Mouse (Mus musculus) liver, adult 2 months (tissue): ENCODE measurements around the gene Cxcl13. TPM values are rescaled to one million over a fixed set of nuclear protein-coding genes. Genes with fewer than 3 reads are reported as not detected.

ENCODE experiments used
- DNase-seq: peaks from one replicate; pipeline ENCODE4 v3.0.0-alpha.2; 2011; ENCODE audit warnings: low read depth, low spot score; ENCODE audit errors: extremely low read depth
- H3K27ac ChIP-seq: fragments of 200-500 bp; replicated peaks from 2 replicates; pipeline ENCODE4 v1.5.1; 2012; ENCODE audit warnings: low read depth, mild to moderate bottlenecking, control low read depth, inconsistent platforms, low read length; ENCODE audit not compliant: insufficient read depth
- H3K27me3 ChIP-seq: fragments of 200-500 bp; 2 replicates; pipeline ENCODE4 v1.6.1; 2012; ENCODE audit warnings: mild to moderate bottlenecking, moderate library complexity, low read length, inconsistent platforms; ENCODE audit not compliant: control insufficient read depth, insufficient read depth
- H3K36me3 ChIP-seq: fragments of 200-500 bp; 2 replicates; pipeline ENCODE4 v1.6.1; 2012; ENCODE audit warnings: low read length, inconsistent platforms; ENCODE audit not compliant: control insufficient read depth, insufficient read depth
- H3K4me1 ChIP-seq: fragments of 200-500 bp; 2 replicates; pipeline ENCODE4 v1.6.1; 2011; ENCODE audit warnings: low read length; ENCODE audit not compliant: control insufficient read depth, insufficient read depth
- H3K4me3 ChIP-seq: fragments of 200-500 bp; 2 replicates; pipeline ENCODE4 v1.5.1; 2011; ENCODE audit warnings: low read depth, mild to moderate bottlenecking, control low read depth, low read length, moderate library complexity; ENCODE audit not compliant: insufficient read depth
- H3K79me2 ChIP-seq: fragments of 200-500 bp; 2 replicates; pipeline ENCODE4 v1.6.1; 2012; ENCODE audit warnings: inconsistent platforms, mild to moderate bottlenecking, low read length, moderate library complexity; ENCODE audit not compliant: control insufficient read depth, insufficient read depth
- H3K9ac ChIP-seq: fragments of 200-500 bp; 2 replicates; pipeline ENCODE4 v1.6.1; 2012; ENCODE audit warnings: low read depth, mild to moderate bottlenecking, control low read depth, inconsistent platforms, low read length
- CTCF ChIP-seq: fragments of 200-500 bp; IDR thresholded peaks from 2 replicates; pipeline ENCODE4 v1.5.1; 2011; ENCODE audit warnings: low read depth, low read length, control low read depth
- POLR2A ChIP-seq: fragments of 200-500 bp; IDR thresholded peaks from 2 replicates; pipeline ENCODE4 v1.6.1; 2011; ENCODE audit warnings: low read length, control low read depth; ENCODE audit not compliant: insufficient read depth; ENCODE audit errors: extremely low read depth
- WGBS: fragments of 180-500 bp; shearing (Covaris S2); methylation state at CpG from one replicate; pipeline ENCODE4 v1.1.7; 2018; 5-methylcytosine and 5-hydroxymethylcytosine counted together
- polyA plus RNA-seq: library from polyadenylated mRNA; depleted of rRNA; stranded (reverse); fragments of >200 nt; gene quantifications from 2 replicates; pipeline ENCODE4 v1.2.3, GENCODE M21; 2012
- total RNA-seq: library from RNA; depleted of rRNA; stranded (reverse); fragments of >200 nt; gene quantifications from 2 replicates; pipeline ENCODE4 v1.2.3, GENCODE M21; 2014

Cxcl13 gene
- total and polyA plus RNA-seq, 2 experiments: 0.29 to 0.55 TPM

DNA sequence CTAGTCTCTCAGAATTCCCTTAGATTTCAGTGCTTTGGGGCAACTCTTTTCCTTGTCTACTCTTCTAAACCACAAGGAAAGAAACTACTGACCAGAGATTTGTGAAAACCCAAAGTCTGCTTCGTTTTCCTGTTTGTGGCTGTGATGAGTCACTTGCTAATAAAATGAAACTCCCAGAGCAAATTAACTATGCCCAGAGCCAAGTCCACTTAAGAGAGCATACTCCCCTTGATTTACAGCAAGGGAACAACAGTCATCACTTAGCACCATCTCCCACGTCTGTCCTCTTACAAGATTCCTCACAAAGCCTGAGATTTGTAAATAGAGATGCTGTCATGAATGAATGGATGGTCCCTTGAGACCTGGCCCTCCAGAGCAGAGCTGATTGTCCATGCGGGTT, 11.6 kb upstream of the Cxcl13 start:
- Histone ChIP-seq H3K79me2 (no peaks in the 10 kb centered on the region), H3K4me3 (no peak overlapping the region), H3K36me3 (no peaks in the 10 kb centered on the region), H3K9ac (no peak overlapping the region), H3K27me3 (no peaks in the 10 kb centered on the region), H3K4me1 (no peaks in the 10 kb centered on the region), H3K27ac (no peak overlapping the region)
- 71% methylated on average over 3 of the region's 3 CpGs for WGBS
- TF ChIP-seq POLR2A (no peak), CTCF (no peak)
- no peak for DNase-seq

DNA sequence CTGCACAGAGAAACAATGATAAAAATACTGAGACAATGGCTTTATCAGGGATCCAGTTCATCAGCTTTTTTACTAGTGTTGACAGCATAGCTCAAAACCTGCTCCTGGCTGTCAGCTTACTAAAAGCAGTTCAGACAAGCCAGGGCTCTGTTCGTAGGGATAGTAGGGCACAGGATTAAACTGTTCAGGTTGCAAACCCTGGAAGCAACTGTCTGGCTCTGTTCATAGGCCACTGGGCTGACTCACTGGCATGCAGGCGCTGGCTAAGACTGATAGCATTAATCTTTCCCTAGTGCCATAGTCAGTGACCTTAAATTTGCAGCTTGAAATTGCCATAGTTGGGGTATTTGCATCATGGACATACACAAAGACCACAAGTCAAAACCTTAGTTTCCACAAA, 10.4 kb upstream of the Cxcl13 start:
- Histone ChIP-seq H3K27ac (no peak overlapping the region), H3K27me3 (no peaks in the 10 kb centered on the region), H3K36me3 (no peaks in the 10 kb centered on the region), H3K4me1 (no peaks in the 10 kb centered on the region), H3K4me3 (no peak overlapping the region), H3K79me2 (no peaks in the 10 kb centered on the region), H3K9ac (no peak overlapping the region)
- no peak for DNase-seq
- WGBS: 77% methylated on average over 2 of the region's 2 CpGs
- no peak for TF ChIP-seq POLR2A
- no peak for TF ChIP-seq CTCF

DNA sequence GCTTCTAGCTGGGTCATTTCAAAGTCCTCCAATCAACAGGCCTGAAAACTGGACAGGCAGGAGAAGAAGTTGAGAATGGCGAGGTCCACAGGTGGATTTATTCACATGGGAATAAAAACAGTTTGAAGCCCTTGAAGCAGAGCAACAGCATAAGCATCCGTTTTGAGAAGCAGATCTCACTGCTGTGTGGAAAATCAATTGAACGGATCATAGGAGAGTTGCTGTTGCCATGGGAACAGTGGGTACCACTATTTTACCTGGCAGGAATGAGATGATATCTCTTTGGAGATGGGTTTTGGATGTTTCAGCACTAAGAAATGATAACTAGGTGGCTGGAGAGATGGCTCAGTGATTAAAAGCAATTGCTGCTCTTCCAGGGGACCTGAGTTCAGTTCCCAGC, 8.1 kb upstream of the Cxcl13 start:
- Histone ChIP-seq H3K4me1 (no peaks in the 10 kb centered on the region), H3K36me3 (no peaks in the 10 kb centered on the region), H3K9ac (no peak overlapping the region), H3K79me2 (no peaks in the 10 kb centered on the region), H3K27ac (no peak overlapping the region), H3K4me3 (no peak overlapping the region), H3K27me3 (no peaks in the 10 kb centered on the region)
- TF ChIP-seq POLR2A: no peak
- TF ChIP-seq CTCF: no peak
- DNase-seq: no peak
- 86% methylated on average over 3 of the region's 3 CpGs for WGBS

DNA sequence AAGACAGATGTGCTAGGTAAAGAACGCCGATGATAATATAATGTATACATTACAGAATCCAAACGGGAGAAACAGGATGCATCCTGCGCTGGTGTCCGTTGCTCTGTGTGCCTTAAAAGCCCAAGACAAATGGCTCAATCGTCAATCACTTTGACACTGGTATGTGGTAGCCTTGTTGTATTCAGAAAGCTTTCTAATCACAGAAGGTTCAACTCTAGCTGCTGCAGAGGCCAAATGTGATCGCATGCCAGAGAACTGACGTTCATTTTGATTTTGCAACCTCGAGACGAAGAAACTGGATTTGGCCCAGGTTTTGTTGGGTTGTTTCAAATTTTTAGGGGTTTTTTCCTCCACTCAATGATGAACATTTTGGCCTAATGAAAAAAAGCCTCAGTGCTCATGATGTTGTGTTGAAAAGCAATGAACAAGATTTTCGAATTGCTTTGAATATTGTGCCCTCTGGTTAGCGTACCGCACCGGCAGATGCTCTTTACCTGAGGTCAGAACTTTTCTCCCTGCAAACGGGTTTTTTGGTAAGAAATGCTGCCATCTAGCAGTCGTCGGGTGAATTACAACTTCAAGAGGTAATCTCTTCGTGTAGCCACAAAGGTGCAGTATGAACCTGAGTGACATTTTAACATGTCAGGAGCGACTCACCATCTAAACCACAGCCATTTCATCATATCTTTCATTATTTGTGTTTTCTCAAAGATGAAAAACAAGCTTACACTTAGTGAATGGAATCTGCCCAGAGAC, 6.6 kb upstream of the Cxcl13 start:
- Histone ChIP-seq H3K4me3 (no peak overlapping the region), H3K4me1 (no peaks in the 10 kb centered on the region), H3K79me2 (no peaks in the 10 kb centered on the region), H3K27me3 (no peaks in the 10 kb centered on the region), H3K27ac (no peak overlapping the region), H3K36me3 (no peaks in the 10 kb centered on the region), H3K9ac (no peak overlapping the region)
- no peak for TF ChIP-seq POLR2A
- TF ChIP-seq CTCF: peak; percentile 36
- peak; percentile 64 for DNase-seq
- WGBS: 25% methylated on average over 19 of the region's 19 CpGs

DNA sequence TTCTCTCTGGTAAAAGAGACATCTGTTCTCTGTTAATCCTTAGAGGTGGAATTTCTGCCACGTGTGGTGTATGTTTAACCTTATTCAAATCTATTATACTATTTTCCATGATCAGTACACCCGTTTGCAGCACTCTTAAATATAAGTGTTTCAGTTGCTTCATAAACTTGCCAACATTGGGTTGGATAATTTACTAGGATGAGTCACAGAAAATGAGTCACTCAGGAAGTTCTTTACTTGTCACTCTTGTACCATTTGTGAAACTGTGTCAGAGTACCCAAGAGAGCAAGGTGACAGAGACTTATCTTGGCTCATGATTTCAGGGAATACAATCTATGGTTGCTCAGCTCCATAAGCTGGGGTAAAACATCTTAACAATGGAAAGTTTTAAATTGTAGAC, 8.2 kb downstream of the Cxcl13 start:
- Histone ChIP-seq H3K36me3 (no peaks in the 10 kb centered on the region), H3K27ac (no peak overlapping the region), H3K4me1 (no peaks in the 10 kb centered on the region), H3K79me2 (no peaks in the 10 kb centered on the region), H3K27me3 (no peaks in the 10 kb centered on the region), H3K4me3 (no peak overlapping the region), H3K9ac (no peak overlapping the region)
- 60% methylated on average over 2 of the region's 2 CpGs for WGBS
- TF ChIP-seq POLR2A (no peak), CTCF (no peak)
- no peak for DNase-seq

DNA sequence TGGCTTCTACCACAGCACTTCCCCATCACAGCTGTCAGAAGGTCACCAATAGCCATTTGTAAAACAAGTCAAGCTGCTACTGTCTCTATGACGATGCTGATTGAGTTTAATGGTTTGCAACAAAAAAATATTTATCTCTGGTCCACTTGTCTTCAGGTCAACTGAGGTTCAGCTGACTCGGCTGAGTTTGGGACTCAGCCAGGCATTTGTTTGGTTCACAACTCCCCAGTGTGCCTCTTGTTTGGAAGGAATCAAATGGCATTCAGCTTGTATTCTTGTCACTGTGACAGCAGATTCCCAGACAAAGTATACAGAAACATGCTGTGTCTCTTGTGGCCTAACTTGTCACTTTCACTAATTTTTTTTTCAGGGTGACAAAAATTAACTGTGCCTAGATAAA, 9.9 kb downstream of the Cxcl13 start:
- Histone ChIP-seq H3K27me3 (no peaks in the 10 kb centered on the region), H3K4me3 (no peak overlapping the region), H3K79me2 (no peaks in the 10 kb centered on the region), H3K4me1 (no peaks in the 10 kb centered on the region), H3K36me3 (no peaks in the 10 kb centered on the region), H3K27ac (no peak overlapping the region), H3K9ac (no peak overlapping the region)
- TF ChIP-seq POLR2A (no peak), CTCF (no peak)
- WGBS: 39% methylated on average over 2 of the region's 2 CpGs
- no peak for DNase-seq
